Mouse (Mus musculus): ENCODE results near the gene Klc3.

Klc3 gene

DNA sequence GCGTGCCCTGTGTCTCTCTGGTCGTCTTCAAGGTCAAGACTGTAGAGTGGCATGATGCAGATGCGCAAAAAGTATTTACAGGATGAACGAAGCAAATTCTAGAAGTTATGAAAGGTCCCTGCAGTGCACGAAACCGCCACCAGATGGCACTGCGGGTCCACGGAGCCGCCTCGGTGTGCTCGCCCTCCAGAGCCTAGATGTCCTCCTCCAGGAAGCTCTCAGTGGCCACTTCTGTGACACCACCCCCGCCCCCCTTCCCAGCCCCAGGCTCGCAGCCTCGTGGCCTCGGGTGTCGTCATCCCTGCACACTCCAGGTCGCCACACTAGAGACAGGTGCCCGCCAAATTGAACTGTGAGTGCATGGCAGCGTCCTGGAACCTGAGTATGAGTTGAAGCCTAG is 1.5 kb upstream of the Klc3 start:
- DNase-seq (ENCODE audit: low spot score) = peak; percentile 74

DNA sequence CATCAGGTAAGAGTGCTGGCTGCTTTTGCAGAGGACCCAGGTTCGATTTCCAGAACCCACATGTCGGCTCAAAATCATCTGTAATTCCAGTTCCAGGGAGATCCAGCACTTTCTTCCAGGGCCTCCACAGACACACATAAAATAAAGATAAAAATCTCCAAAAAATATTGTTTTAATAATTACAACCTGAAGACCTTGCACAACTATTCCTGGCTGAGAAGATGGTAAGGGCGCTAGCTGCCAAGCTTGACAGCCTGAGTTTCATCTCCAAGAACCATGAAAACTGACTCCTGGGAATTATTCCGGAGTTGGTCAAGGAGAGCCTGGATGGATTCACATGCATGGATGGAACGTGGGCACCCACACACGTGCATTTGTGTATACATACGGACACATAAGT is 572 bp upstream of the Klc3 start, which contains the start of gene Ckm:
Ckm (plus strand) TSS at position 301 of the 400 bp plus-strand sequence.
- DNase-seq (ENCODE audit: low spot score) = no peak

DNA sequence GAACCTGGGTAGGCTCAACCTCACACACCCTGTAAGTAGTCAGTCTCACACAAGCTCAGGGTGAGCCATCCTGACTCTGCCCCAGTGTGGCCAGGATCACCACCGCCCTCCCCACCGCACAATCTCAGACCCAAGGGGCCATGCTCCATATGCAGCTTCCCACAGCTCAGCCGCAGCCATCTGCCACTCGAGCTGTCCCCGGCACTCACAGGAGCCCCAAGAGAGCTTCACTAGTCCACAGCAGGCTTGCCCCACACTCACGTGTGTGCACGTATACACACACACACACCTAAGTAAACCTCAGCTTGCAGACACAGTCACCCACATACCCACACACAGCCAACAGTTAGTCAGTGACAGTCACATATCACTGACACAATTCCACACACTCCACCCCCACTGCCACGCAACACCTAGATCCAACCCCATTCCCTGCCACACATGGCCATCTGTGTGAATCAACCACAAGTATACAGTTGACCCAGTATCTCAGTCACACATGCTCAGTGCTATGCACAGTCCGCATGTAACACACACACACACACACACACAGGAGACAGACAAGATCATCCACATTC is 1.3 kb downstream of the Klc3 start:
- no peak for DNase-seq (ENCODE audit: low spot score)

DNA sequence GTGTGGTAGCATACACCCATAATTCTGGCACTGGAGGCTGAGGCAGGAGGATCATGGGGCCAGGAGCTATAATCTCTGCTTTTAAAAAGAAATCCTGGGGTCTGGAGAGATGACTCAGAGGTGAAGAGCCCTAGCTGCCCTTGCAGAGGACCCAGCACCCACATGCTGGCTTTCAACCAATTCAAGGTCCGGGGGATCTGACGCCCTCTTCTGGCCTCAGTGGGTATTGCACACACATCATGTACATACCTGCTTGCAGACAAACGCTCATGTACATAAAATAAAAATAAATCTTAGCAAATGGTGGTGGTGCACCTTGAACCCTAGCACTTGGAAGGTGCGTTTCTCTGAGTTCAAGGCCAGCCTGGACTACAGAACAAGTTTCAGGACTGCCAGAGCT is 3.0 kb downstream of the Klc3 start:
- DNase-seq (ENCODE audit: low spot score) = no peak

DNA sequence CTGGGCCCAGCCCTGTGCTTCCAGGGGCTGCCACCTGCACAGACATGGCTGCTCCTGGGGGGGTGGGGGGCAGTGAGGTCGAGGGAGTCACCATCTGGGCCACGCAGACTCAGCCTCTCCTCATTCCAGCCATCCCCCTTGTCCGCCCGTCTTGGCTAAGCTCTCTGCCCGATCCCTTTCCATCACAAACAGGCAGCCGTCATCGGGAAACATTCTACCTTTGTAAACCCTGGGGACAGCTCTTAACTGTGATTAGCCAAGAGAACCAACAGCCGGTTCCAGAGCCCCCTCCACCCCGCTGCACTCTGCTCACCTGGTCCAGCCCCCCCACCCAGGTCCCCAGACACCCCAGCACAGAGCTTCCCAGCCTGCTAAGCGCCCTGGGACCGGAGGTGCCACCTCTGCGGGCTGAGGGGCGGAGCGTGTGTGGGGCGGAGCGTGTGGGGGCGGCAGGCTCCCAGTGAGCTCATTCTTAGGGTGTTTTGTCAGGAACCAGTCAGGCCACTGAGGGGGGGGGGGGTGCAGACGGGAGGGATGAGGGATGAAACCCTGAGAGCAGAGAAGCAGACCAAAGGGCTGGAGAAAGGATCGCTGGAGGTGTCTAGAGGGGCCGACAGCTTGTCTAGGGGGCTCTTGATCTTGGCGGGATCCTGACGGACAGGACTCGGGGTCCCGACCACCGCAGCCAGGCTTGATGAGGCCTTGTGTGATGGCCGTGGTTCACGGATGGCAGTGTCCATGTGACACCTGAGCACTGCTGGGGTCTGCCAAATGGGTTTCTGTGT is 4.2 kb downstream of the Klc3 start:
- DNase-seq (ENCODE audit: low spot score) = peak; percentile 17

DNA sequence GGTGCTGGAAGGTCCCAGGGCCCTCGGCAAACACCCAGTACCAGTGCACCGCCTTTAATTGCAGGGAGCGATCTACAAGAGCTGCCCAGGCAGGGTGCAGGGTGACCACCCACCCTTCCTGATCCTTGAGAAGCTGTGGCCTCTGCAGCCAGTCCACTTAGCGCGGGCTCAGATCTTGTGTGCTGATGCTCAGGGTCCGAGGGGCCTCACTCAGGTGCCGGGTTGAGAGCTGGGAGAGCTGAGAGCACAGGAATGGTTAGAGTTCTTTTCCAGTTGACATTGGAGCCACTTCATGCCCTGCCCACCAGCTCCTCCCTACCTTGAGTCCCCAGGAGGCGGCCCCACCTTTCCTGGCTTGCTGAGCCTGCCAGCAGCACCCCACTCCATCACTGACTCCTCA is 9.4 kb downstream of the Klc3 start:
- DNase-seq (ENCODE audit: low spot score) = no peak

DNA sequence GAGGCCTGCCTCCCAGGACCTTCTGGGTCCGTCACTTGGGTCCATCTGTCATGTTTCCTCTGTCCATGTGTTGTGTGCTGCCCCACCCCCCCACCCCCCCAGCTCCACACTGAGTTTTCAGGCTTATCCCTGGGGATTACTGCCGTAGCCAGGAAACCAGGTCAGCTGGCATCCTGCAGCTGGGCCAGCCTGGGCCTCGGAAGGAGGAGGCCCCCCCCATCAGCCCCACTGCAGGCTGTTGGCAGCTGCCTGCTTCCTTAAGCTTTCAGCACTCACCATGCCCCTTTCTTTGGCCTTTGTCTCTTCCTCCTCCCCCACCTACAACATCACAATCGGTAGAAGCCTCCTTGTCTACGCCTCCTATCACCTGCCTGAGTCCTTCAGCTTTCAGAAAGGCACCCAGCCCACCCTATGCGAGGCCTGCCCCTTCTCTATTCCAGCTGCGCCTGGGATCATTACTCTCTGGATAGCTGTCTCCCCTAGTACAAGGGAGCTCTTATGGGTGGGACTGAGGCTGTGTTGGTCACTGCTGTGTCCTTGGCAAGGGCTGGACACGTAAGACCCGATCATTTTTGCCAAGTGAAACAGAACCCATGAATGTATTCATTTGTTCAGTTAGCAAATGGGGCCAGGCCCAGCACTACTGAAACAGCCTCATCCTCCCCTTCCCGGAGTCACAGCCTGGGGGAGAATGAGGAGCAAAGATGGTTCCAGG is 15.0 kb downstream of the Klc3 start:
- no peak for DNase-seq (ENCODE audit: low spot score)

DNA sequence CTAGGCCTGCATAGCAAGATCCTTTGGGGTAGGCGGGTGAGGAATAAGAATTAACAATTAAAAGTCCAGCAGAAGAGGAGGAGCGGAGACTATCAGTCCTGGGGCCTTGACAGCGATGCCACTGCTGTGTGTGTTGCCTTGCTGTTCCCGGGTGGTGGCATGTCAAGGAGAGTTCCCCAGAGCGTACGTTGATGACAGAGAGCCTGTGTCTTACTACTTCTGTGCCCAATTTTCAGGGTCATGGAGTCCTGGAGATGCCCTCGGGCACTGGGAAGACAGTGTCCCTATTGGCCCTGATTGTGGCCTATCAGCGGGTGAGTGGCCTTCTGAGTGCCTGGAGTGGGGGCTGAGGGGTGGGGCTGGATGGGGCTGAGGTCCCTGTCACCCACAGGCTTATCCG is 20.2 kb downstream of the Klc3 start:
- DNase-seq (ENCODE audit: low spot score) = no peak

DNA sequence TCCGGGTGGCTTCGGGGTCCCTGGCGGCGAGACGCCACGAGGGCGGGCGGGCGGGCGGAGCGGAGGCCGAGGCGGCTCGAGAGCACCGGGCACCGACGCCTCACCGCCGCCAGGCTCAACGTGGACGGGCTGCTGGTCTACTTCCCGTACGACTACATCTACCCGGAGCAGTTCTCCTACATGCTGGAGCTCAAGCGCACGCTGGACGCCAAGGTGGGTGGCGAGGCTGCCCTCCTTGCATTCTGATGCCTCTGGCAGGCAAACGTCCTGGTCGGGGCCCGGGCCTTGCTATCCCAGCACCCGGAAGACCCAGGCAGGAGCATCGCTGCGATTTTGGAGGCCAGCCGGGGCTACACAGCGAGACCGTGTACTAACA is 21.8 kb downstream of the Klc3 start:
- DNase-seq (ENCODE audit: low spot score) = no peak

DNA sequence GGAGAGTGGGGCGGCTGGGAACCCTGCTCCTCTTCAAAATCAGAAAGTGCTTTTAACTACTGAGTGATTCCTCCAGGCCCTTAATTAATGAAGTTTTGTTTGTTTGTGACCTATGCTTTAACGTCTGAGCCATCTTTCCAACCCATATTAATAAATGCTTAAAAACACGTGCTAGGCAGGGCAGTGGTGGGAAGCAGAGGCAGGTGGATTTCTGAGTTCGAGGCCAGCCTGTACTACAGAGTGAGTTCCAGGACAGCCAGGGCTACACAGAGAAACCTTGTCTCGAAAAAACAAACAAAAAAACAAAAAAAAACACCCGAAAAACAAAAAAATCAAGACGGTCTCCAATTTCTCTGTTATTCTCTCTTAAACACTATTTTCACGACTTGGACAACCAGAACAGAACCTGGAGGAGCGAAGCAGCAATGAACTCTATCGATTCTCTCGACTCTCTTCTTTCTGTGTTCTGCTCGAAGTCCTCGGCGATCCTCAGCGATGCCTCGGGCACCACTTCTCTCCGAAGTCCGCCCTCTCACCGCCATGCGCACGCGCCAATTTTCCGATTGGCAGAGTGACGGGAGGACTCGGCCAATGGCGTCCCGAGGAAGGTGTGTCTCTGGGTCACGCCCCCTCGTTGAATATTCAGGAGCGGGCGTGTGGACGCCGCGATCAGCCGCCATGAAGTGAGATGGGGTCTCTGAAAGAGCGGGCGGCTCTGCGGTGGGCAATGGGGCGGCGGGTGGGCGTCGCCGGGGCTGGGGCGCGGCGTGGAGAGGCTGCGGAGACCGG is 22.3 kb downstream of the Klc3 start, which contains the start of gene Ercc2:
Ercc2 (plus strand) TSS at position 634 of the 789 bp plus-strand sequence.
- DNase-seq (ENCODE audit: low spot score) = peak; percentile 98

DNA sequence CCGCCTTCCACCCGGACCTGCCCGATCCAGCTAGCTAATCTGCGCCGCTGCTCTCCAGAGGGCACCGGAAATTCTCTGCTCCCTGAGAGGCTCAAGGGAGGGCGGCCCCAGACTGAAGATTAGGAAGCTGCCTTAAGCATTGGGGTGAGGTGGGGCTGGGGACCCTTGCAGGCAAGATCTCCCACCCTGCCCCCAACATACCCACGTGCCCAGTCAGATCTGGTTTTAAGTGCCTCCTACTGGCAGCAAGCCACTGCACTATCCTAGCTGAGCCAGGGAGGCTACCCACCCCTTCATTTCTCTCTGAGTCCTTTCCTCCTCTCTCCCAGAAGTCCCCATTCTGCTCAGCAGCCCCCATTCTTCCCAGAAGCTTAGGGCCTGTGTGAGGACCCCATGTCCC is 25.9 kb downstream of the Klc3 start:
- DNase-seq (ENCODE audit: low spot score) = no peak

DNA sequence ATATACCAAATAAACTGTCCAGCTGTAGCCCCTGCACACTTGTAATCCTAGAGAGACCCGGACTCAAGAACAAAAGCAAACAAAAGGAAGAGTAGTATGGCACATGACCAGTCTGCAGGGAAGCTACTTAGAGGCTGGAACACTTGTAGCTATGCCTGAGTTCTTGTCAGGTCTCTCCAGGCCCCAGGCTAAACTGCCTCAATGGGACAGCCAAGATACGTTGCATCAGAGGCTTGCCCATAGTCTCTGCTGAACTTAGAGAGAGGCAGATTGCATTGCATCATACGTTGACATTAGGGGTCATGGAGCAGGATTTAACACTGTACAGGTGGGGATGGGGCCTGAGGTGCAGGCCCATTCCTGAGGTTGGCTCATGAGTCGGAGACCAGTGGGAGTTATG is 27.9 kb downstream of the Klc3 start:
- no peak for DNase-seq (ENCODE audit: low spot score)

DNA sequence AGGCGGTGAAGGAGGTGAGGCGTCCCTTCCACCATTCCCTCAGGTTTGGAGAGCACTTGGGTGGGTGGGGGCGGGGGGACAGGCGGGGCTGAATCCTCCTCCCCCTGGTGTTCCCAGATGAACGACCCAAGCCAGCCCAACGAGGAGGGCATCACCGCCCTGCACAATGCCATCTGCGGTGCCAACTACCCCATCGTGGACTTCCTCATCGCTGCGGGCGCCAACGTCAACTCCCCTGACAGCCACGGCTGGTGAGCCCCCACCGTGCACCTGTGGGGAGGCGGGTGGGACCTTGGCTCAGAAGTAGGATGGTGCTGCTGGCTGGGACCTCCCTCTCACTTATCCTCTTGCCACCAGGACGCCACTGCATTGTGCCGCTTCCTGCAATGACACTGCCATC is 28.5 kb downstream of the Klc3 start:
- DNase-seq (ENCODE audit: low spot score) = no peak

DNA sequence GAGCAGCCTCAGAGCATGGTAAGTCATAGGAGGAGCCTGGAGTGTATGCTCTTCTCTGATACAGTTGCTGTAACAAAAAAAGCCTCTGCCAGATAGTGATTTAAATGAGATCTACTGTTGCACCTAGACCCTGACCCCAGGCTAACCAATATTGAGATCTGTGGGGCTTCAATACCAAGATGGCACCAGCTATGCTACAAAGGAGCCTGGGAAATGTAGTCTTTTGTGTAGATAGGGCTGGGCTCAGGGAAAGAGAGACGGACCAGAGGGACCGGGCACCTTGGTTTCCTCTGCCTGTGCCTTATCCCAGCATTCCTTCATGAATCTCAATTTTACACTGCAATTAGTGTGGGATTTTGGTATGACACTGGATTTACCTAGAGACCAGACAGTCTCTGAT is 30.5 kb downstream of the Klc3 start:
- no peak for DNase-seq (ENCODE audit: low spot score)

DNA sequence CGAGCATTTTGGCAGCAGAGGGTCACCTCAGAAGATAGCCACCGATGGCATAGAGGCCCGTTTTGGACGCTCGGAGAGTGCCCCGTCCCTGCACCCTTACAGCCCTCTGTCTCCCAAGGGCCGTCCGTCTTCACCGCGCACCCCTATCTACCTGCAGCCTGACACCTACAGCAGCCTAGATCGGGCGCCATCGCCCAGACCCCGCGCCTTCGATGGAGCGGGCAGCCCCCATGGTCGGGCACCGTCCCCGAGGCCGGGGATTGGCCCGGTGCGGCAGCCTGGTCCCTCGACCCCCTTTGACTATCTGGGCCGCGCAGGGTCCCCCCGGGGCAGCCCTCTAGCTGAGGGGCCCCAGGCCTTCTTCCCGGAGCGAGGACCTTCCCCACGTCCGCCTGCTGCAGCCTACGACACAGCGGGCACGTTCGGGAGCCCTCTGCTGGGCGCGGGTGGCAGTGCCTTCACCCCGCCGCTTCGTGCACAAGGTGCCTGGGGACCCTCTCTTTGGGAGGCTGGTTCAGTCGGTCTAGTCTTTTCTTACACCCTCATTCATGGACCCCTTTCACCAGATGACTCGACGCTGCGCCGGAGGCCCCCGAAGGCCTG is 34.0 kb downstream of the Klc3 start:
- DNase-seq (ENCODE audit: low spot score) = no peak

DNA sequence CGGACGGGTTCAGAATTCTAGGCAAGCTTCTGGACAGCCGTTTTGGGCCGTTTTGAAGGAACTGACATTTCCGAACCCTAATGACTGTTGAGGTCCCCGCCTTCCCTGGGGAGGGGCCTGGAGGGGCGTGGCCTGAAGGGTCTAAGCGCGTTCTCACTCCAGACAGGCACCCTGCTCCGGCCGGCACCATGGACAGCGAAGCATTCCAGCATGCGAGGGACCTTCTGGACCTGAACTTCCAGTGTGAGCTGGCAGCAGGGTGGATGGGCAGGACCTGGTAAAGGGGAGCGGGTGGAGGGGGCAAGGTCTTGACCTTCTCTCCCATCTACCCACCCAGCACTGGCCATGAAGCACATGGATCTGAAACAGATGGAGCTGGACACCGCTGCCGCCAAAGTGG is 35.5 kb downstream of the Klc3 start:
- DNase-seq (ENCODE audit: low spot score) = peak; percentile 45

DNA sequence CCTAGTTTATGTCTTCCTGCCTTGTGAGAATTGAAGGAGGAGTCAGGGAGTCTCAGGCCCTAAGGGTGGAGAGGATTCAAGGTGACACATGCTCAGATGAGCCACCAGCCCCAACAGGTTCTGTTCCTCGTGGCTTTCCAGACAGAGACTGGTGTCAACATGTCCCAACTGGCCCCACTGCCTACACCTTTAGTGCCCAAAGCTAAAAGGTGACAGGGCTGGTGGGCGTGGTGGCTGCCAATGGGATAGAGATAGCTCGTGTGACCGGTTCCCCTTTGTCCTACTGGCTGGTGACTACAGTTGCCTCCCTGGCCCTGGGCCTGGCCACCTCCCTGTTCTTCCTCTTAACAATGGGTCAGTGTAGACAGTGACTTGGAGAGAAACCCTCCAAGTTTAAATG is 38.5 kb downstream of the Klc3 start:
- DNase-seq (ENCODE audit: low spot score) = no peak

DNA sequence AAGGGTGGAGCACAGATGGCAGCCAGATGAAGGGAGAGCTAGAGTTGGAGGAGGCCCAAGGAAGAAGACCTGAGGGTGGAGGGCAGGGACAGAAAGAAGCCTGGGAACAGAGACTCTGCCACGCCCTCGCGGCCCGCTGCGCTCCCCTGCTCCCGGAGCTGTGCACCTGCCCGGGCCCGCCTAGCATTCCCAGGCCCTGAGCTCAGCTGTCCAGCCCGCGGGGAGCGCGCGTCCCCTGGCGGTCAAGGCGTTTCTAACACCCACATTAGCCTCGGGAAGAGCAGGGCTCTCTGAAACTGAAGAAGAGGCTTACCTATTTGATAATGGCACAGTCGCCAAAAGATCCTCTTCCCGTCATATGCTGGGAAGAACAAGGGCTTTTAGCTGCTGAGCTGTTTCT is 40.0 kb downstream of the Klc3 start:
- DNase-seq (ENCODE audit: low spot score) = no peak

DNA sequence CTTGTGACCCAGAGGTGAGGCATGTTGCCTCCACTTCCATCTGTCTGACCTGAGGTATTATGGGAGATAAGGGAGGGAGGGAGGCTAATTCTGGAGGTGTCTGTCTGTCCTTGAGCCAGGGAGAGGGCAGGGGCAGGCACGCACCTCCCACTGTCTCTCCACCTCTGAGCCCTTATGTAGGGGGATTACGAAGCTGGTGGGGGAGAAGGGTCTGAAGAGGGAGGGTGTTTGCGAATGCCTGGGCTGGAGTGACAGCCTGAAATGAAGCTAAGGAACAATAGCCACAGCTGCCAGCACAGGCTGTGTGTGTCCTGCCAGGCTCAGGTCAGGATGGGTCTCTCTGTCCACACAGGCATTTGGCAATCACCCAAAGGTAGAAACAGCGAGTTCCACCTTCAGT is 41.6 kb downstream of the Klc3 start:
- no peak for DNase-seq (ENCODE audit: low spot score)

DNA sequence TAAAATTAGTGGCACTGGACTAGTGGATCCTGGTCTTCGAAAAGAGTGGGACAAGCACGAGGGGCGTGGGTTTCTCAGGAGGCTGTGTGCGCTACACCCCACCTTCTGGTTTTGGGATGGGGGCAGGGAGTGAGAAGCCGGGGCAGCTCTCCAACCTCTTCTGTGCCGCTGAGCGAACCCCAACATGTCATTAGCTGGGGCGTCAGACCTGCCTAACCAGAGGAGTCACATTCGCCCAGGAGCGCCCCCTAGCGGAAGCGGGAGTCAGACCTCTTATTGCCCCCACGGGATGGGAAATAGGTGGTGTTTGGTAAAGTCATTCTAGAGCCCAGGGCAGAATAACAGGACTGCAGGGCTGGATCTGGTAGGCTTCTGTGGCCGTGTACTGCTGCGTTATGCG is 42.2 kb downstream of the Klc3 start:
- no peak for DNase-seq (ENCODE audit: low spot score)

DNA sequence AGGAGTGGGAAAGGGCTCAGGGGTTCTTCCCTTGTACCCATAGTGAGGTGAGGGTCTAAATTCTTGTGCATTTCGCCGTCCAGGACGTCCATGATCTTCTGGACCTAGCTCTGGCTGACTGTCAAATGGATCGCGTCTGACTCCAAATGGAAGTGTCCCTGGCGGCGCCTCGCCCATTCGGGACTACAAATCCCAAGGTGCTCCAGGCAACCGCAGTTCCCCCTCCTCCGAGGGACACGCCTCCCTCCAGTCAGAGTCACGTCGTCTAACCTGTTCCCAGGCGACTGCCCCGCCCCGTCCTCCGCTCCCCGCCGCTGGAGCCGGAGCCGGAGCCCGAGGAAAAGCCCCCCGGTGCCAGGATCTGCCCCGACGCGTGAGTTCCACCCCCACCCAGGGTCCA is 43.0 kb downstream of the Klc3 start:
- DNase-seq (ENCODE audit: low spot score) = peak; percentile 88
